Mouse (Mus musculus): ENCODE measurements around the gene Sgk1. TPM values are rescaled to one million over a fixed set of nuclear protein-coding genes. Genes with fewer than 3 reads are reported as not detected.
A peak's percentile ranks its signal among the peaks of the same experiment; 100 is the strongest.

Gene Sgk1
- polyA plus RNA-seq, 1 experiment from 2014 or later: 32.6 TPM

DNA sequence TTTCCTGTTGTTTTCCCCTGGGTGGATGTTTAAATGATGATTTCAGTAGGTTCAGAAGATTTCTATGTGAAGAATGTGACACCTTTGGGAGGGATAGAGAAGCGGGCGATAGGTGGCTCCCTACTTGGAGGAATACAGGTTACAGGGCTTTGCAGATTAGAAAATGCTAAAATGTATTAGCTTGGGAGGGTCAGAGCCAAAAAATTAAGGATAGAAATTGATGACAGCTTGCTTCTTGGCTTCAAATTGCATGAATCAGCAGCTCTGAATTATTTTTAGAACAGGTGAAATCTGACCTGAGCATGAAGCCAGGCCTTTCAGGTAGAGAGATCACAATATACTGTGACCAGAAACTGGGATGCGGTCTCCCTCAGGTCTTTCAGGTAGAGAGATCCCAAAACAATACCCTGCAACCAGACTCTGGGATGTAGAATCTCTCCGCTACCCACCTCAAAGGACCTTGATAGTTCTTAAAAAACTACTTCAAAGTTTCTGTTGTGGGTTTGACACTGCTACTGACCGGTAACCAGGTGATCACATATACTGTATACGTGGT is 61.2 kb downstream of the Sgk1 start:
- Histone ChIP-seq H3K4me3 (ENCODE audit: low read depth, low read length) (no peak overlapping the region), H3K4me2 (no peak overlapping the region), H3K9me3 (ENCODE audit: low read depth, low read length) (peaks cover 2% of the 10 kb centered on the region; the same call in 1 of the 2 replicates), H3K27me3 (ENCODE audit: insufficient read depth, low read length) (no peaks in the 10 kb centered on the region), H3K36me3 (ENCODE audit: insufficient read depth) (no peaks in the 10 kb centered on the region), H3K27ac (ENCODE audit: low read depth) (no peak overlapping the region), H3K4me1 (ENCODE audit: insufficient read depth) (no peaks in the 10 kb centered on the region), H3K9ac (no peak overlapping the region)
- ATAC-seq (ENCODE audit: insufficient read depth) (no peak), DNase-seq (no peak)
- no peak for TF ChIP-seq CTCF (IDR thresholded peaks at IDR 0.05; ENCODE audit: low read depth)
- WGBS: 83% methylated on average over 6 of the region's 6 CpGs

- ATAC-seq (ENCODE audit: insufficient read depth): no peak
- Histone ChIP-seq H3K4me1 (ENCODE audit: insufficient read depth) (no peaks in the 10 kb centered on the region), H3K36me3 (ENCODE audit: insufficient read depth) (no peaks in the 10 kb centered on the region), H3K9me3 (ENCODE audit: low read depth, low read length) (peaks cover 3% of the 10 kb centered on the region; the same call in 1 of the 2 replicates), H3K9ac (no peak overlapping the region), H3K4me2 (no peak overlapping the region), H3K27me3 (ENCODE audit: insufficient read depth, low read length) (no peaks in the 10 kb centered on the region), H3K4me3 (ENCODE audit: low read depth, low read length) (no peak overlapping the region), H3K27ac (ENCODE audit: low read depth) (no peak overlapping the region)
- no peak for TF ChIP-seq CTCF (IDR thresholded peaks at IDR 0.05; ENCODE audit: low read depth)
- no peak for DNase-seq
- 50% methylated on average over 1 of the region's 1 CpGs for WGBS
Measured at GRCm38 (mm10) chr10:21945195-21945594, 63.2 kb downstream of the Sgk1 start.

GRCm38 (mm10) chr10:21946751-21947351 is 64.9 kb downstream of the Sgk1 start:
- Histone ChIP-seq H3K36me3 (ENCODE audit: insufficient read depth) (no peaks in the 10 kb centered on the region), H3K4me2 (no peak overlapping the region), H3K9ac (no peak overlapping the region), H3K27ac (ENCODE audit: low read depth) (no peak overlapping the region), H3K4me3 (ENCODE audit: low read depth, low read length) (no peak overlapping the region), H3K9me3 (ENCODE audit: low read depth, low read length) (peaks cover 3% of the 10 kb centered on the region; the same call in 1 of the 2 replicates), H3K27me3 (ENCODE audit: insufficient read depth, low read length) (no peaks in the 10 kb centered on the region), H3K4me1 (ENCODE audit: insufficient read depth) (no peaks in the 10 kb centered on the region)
- ATAC-seq (ENCODE audit: insufficient read depth): peak; percentile 47
- no peak for TF ChIP-seq CTCF (IDR thresholded peaks at IDR 0.05; ENCODE audit: low read depth)
- DNase-seq: peak; percentile 44
- 42% methylated on average over 9 of the region's 9 CpGs for WGBS

- TF ChIP-seq CTCF (IDR thresholded peaks at IDR 0.05; ENCODE audit: low read depth): no peak
- Histone ChIP-seq H3K9me3 (ENCODE audit: low read depth, low read length) (peaks cover 3% of the 10 kb centered on the region; the same call in 1 of the 2 replicates), H3K27ac (ENCODE audit: low read depth) (no peak overlapping the region), H3K4me3 (ENCODE audit: low read depth, low read length) (no peak overlapping the region), H3K4me2 (no peak overlapping the region), H3K27me3 (ENCODE audit: insufficient read depth, low read length) (no peaks in the 10 kb centered on the region), H3K36me3 (ENCODE audit: insufficient read depth) (no peaks in the 10 kb centered on the region), H3K4me1 (ENCODE audit: insufficient read depth) (no peaks in the 10 kb centered on the region), H3K9ac (no peak overlapping the region)
- WGBS: 83% methylated on average over 4 of the region's 4 CpGs
- no peak for DNase-seq
- no peak for ATAC-seq (ENCODE audit: insufficient read depth)
Measured at GRCm38 (mm10) chr10:21952520-21952919, 70.5 kb downstream of the Sgk1 start.

DNA sequence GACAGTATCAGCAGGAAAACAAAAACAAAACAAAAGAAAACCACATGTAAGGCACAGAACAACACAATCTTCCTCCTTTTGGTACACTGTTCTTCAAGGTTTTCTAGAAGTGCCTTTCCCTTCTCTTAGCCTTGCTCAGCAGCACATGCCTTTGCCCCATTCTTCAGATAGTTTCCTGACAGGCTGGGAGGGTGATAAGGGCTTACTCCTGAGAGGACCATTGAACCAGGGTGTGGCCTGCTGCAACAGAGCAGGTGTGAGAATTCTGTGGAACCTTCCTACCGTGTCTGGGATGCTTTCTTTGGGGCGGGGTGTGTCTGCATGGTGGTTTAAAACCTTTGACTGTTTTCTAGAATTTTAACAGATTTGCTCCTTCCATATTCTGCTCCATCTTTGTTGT is 79.1 kb downstream of the Sgk1 start:
- no peak overlapping the region for H3K4me2 ChIP-seq
- H3K27me3 ChIP-seq (ENCODE audit: insufficient read depth, low read length): no peaks in the 10 kb centered on the region
- no peaks in the 10 kb centered on the region for H3K36me3 ChIP-seq (ENCODE audit: insufficient read depth)
- WGBS: 64% methylated on average over 2 of the region's 2 CpGs
- no peak for TF ChIP-seq CTCF (IDR thresholded peaks at IDR 0.05; ENCODE audit: low read depth)
- H3K27ac ChIP-seq (ENCODE audit: low read depth): no peak overlapping the region
- ATAC-seq (ENCODE audit: insufficient read depth): no peak
- H3K4me1 ChIP-seq (ENCODE audit: insufficient read depth): no peaks in the 10 kb centered on the region
- no peak for DNase-seq
- H3K9me3 ChIP-seq (ENCODE audit: low read depth, low read length): no peaks in the 10 kb centered on the region
- no peak overlapping the region for H3K9ac ChIP-seq
- no peak overlapping the region for H3K4me3 ChIP-seq (ENCODE audit: low read depth, low read length)

DNA sequence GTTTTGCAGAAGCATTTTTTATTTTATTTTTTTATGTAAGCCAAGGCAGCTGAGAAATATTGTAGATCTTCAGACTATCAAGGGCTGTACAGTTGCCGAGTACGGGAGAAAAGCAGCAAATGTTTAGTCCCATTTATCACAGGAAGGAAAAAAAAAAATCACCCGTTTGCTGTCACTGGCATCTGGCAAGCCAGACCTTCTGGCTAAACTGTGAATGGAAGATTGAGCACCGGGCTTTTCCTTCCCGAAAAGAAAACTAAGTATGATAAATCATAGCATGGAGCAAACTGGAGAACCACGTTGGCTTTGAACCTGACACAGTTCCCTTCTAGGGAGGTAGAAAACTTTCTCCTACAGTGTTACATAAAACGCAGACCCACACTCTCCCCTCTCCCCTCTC is 81.0 kb downstream of the Sgk1 start:
- ATAC-seq (ENCODE audit: insufficient read depth) (no peak), DNase-seq (peak; percentile 25)
- H3K27me3 ChIP-seq (ENCODE audit: insufficient read depth, low read length): no peaks in the 10 kb centered on the region
- H3K4me3 ChIP-seq (ENCODE audit: low read depth, low read length): no peak overlapping the region
- no peak for TF ChIP-seq CTCF (IDR thresholded peaks at IDR 0.05; ENCODE audit: low read depth)
- H3K9me3 ChIP-seq (ENCODE audit: low read depth, low read length): no peaks in the 10 kb centered on the region
- H3K4me1 ChIP-seq (ENCODE audit: insufficient read depth): no peaks in the 10 kb centered on the region
- H3K27ac ChIP-seq (ENCODE audit: low read depth): no peak overlapping the region
- WGBS: 25% methylated on average over 7 of the region's 7 CpGs
- no peaks in the 10 kb centered on the region for H3K36me3 ChIP-seq (ENCODE audit: insufficient read depth)
- no peak overlapping the region for H3K9ac ChIP-seq
- no peak overlapping the region for H3K4me2 ChIP-seq

DNA sequence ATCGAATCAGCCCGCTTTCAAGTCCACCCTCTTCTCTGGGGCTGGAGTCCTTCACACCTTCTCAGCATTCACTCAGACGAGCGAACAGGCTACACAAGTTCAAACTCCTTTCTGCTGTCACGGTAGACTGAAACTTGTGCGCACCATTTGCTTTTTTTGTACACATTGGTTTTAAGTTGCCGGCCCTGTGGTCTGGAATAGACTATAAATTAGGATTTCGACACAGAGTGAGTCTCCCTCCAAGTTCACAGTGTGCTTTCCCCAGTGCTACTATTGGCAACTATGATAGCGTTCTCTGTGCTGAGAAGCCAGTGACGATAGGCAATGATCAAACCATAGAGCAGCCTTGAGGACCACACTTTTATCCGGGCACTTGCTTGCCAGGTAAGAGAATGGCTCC is 91.7 kb downstream of the Sgk1 start:
- Histone ChIP-seq H3K27ac (ENCODE audit: low read depth) (no peak overlapping the region), H3K4me3 (ENCODE audit: low read depth, low read length) (no peak overlapping the region), H3K36me3 (ENCODE audit: insufficient read depth) (no peaks in the 10 kb centered on the region), H3K27me3 (ENCODE audit: insufficient read depth, low read length) (no peaks in the 10 kb centered on the region), H3K4me2 (no peak overlapping the region), H3K9ac (no peak overlapping the region), H3K9me3 (ENCODE audit: low read depth, low read length) (no peaks in the 10 kb centered on the region), H3K4me1 (ENCODE audit: insufficient read depth) (no peaks in the 10 kb centered on the region)
- ATAC-seq (ENCODE audit: insufficient read depth) (no peak), DNase-seq (no peak)
- no peak for TF ChIP-seq CTCF (IDR thresholded peaks at IDR 0.05; ENCODE audit: low read depth)
- 70% methylated on average over 11 of the region's 11 CpGs for WGBS
